Mouse (Mus musculus): Measurements from ENCODE around the gene Otof.

DNA sequence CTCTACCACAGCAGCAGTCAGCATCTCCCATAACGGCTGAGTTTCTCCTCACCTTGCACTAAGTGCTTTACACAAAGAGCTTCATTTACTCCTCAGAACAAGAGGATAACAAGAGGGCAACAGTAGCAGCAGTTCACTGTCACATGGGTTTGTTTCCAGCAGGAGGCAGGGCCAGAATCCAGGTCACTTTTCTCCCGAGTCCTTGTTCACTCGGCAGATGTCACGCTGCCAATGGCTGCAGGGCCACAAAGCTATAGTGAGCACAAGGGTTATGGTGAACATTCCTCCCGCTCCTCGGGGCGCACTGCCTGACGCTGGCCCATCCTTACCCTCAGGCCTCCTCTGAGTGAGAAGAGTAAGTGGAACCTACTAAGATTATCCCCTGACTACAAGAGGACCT, 21.8 kb upstream of the Otof start:
- TF ChIP-seq CTCF (IDR thresholded peaks at IDR 0.05; ENCODE audit: control insufficient read depth, insufficient read depth, insufficient replicate concordance, low read depth, low read length) (no peak), POLR2A (IDR thresholded peaks at IDR 0.05; ENCODE audit: control insufficient read depth, low read depth, low read length) (no peak)
